Mouse (Mus musculus) cerebellum, postnatal 10 days (tissue): ENCODE measurements at regions not wholly inside any gene's neighbourhood (a gene's known extent, or its start where the extent isn't known, plus 50 kb on each side); places are given as distances from the start of the nearest gene placed in this dataset.

Source experiments
- DNase-seq, 2 experiments: peaks; one replicate each; pipeline ENCODE4 v3.0.0; 2021; ENCODE audit warnings: mixed read lengths in 2 of 2

DNA sequence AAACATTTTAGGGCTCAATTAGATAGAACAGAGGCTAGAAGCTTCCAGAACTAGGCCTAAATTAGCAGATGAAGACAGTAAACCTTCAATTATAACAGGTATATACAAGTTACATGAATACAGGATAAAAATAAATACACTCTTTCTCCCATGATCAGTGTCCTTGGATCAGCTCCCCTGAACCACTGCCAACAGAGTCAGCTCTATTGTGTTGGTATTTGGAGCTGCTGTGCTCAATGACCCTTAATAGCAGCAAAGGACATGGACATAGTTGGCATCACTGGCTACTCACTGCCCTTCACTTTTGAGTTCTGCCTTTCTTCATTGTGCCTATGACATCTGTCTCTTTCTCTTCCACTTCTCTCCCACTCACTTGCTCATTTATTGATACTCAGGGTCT lies 639.1 kb upstream of the 4921530L21Rik start:
- DNase-seq = no peak

DNA sequence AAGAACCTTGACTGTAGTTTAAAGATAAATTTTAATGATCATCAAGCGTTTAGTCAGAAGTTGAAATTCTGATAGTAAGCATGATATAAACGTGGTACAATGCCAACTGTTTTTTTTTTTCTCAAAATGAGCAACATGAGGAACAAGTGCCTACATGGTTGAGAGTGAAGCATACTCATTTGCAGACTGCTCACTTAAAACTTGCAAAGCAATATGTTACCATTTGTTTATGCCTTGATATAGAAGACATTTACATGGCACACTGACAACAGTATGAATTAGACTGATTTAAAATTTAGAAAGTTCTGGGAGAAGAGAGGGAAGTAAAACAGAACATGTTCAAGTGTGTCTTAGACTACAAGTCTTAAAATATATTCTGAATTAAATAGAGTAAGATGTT lies 632.2 kb upstream of the 4921530L21Rik start:
- no peak for DNase-seq

DNA sequence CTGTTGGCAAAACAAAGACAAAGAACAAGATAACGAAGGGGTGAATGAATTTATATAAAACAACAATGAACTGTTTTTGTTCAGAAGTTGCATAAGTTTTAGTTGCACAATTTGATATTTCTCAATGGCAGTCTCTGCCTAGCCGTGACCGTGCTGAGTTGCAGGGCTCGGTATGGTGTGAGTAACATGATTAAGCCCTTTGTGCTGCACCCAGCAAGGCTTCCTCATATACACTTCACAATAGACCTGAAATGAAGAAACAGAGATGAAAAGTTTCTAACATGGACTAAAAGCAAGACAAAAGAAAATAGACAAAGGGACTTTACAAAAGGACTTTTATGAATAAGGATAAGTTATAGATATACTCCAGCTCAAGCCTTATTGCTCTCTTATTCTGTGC lies 624.9 kb upstream of the 4921530L21Rik start:
- DNase-seq = no peak

DNA sequence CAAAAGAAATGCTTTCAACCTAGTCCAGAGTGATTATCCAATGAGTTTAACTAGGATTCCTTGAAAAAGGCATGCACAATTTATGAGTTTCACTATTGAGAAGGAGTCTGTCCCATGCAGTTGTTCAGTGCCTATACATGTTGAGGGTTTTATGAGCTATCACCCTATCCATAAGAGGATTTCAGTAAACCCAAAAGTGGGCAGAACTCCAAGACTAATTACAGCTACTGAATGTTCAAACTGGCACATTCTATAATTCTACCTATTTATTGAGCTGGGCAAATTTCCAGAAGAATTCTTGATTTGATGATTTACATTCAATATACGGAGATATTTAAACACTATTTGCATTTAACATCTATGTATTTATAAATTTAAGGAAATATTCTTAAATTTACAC lies 599.6 kb upstream of the 4921530L21Rik start:
- DNase-seq = no peak

DNA sequence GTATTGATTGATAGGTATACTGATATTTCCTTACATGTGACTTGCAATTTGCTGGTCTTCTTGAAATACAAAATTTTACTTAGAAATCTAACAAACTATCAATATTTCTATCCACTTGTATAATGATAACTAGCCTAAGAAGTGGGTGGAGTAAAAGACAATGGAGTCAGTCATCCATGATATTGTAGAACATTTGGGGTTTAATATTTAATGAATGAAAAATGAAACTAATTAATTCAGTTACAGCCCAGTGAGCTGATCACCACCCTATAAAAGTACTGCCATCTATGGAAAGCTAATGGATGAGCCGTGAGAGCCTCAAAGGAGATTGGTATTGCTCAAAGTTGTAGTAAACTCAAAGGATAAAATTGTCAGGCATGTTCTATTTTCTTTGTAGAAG lies 599.0 kb upstream of the 4921530L21Rik start:
- no peak for DNase-seq

DNA sequence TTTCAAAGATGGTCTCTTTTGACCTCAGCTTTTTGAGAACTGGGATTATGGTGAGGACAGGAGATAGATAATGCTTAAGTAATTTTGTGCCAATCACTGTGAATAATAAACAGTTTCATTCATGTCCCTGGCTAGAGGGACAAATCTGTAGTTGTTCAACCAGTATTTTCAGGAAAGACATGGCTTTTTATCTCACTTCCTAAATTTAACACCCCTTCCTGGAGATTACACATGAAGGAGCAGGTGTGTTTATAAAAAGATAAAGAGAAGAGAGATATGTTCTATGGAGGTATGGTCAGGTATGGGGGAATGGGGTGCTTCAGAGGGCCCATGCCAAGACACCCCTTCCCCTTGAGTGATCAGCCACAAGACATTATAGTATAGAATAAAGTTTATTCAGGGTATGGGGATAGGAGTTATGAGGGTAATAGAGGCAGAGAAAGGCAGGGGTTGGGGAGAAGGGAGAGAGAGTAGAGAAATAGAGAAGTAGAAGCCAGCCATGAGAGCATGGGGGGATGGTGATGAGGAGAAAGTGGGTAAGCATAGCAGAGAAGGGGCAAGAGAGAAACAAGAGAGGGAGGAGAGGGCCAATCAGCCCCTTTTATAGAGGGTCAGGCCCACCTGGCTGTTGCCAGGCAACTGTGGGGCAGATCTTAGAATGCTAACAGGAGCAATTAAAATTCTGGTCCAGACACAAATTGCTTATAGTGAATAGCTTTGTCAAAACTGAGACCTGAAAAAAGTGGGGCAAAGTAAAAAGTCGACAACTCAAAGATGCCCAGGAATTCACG lies 566.7 kb upstream of the 4921530L21Rik start:
- no peak for DNase-seq

DNA sequence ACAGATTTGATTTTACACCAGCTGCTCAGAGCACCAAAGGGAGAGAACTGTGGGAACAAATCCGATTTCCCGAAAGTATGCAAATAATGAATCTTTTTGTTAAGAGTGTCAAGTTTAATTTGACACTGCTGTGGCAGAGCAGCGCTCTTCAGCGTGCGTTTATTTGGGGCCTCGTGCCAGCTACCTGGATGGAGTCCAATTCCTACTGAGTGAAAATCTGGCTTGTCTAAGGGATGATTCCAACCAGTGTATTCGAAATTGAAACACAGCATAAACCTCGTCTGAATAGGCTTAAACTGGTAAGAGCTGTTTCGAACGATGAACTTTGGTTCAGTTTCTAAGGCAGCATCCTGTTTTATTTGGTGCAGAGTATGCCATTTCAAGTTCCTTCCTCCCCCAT lies 524.1 kb upstream of the 4921530L21Rik start:
- peak; percentile 98 to 99 for DNase-seq
